Mouse (Mus musculus) hindbrain, embryonic 15.5 days (tissue): Measurements from ENCODE around the gene C1rb. TPM values are rescaled to one million over a fixed set of nuclear protein-coding genes. Genes with fewer than 3 reads are reported as not detected.
A peak's percentile ranks its signal among the peaks of the same experiment; 100 is the strongest.
"Not testable (repeated sequence)": the region's sequence is repeated elsewhere in the genome, so short reads cannot be mapped to it uniquely, and the experiment has no call there.

ENCODE experiments used
- ATAC-seq: fragments of 200-750 bp; cut with Nextera tagmentation; 2 replicates; pipeline ENCODE4 v1.8.0; 2017; ENCODE audit warnings: low read depth, moderate number of reproducible peaks, moderate TSS enrichment; ENCODE audit not compliant: low FRiP score
- H3K27ac ChIP-seq: fragments of 300-500 bp; sonication (generic); replicated peaks from 2 replicates; pipeline ENCODE4 v1.5.1; 2015; ENCODE audit warnings: mild to moderate bottlenecking, inconsistent platforms
- H3K27me3 ChIP-seq: fragments of 300-500 bp; sonication (generic); 2 replicates; pipeline ENCODE4 v1.6.1; 2015; ENCODE audit warnings: control low read depth, inconsistent platforms
- H3K36me3 ChIP-seq: fragments of 300-500 bp; sonication (generic); 2 replicates; pipeline ENCODE4 v1.6.1; 2015; ENCODE audit warnings: control low read depth, inconsistent platforms
- H3K4me1 ChIP-seq: fragments of 300-500 bp; sonication (generic); replicated peaks from 2 replicates; pipeline ENCODE4 v1.6.1; 2015; ENCODE audit warnings: control low read depth, inconsistent platforms
- H3K4me2 ChIP-seq: fragments of 300-500 bp; sonication (generic); 2 replicates; pipeline ENCODE4 v1.6.1; 2015; ENCODE audit warnings: moderate library complexity, mild to moderate bottlenecking, inconsistent platforms
- H3K4me3 ChIP-seq: fragments of 300-500 bp; sonication (generic); 2 replicates; pipeline ENCODE4 v1.5.1; 2015; ENCODE audit warnings: mild to moderate bottlenecking, inconsistent platforms
- H3K9ac ChIP-seq: fragments of 300-500 bp; sonication (generic); 2 replicates; pipeline ENCODE4 v1.6.1; 2015; ENCODE audit warnings: inconsistent platforms
- H3K9me3 ChIP-seq: fragments of 300-500 bp; sonication (generic); 2 replicates; pipeline ENCODE4 v1.6.1; 2016; ENCODE audit warnings: control low read depth, inconsistent platforms
- WGBS: fragments of 180-500 bp; shearing (Covaris S2); methylation state at CpG from one replicate; pipeline ENCODE4 v1.1.7; 2015; 5-methylcytosine and 5-hydroxymethylcytosine counted together
- polyA plus RNA-seq: library from polyadenylated mRNA; unstranded; fragments of >200 nt; fragmentation: Nextera tagmentation; extraction: Ambion mirVana; gene quantifications from 2 replicates; pipeline ENCODE4 v1.2.1, GENCODE M21; 2015

C1rb gene
- polyA plus RNA-seq, result not detected in 2 replicates

- no peak within 1 kb of the TSS for H3K27ac ChIP-seq
- ATAC-seq, result no peak
- 7% methylated on average over 8 of the region's 8 CpGs for WGBS
- no peaks in the 10 kb centered on the region for H3K27me3 ChIP-seq
- H3K4me1 ChIP-seq, result no peaks in the 10 kb centered on the region
- H3K9me3 ChIP-seq, result no peaks in the 10 kb centered on the region
- 0 out of 2 replicates have a peak within 1 kb of the TSS, but pooled peaks have one; percentile 30 for H3K4me2 ChIP-seq
- no peak within 1 kb of the TSS for H3K4me3 ChIP-seq
- H3K9ac ChIP-seq, result no peak within 1 kb of the TSS
- no peaks in the 10 kb centered on the region for H3K36me3 ChIP-seq
Observed at GRCm38 (mm10) chr6:124570026-124570425, at the start of gene C1rb. C1rb (plus strand) TSS chr6:124570294.

GRCm38 (mm10) chr6:124522082-124522481 lies 48.0 kb upstream of the C1rb start:
- H3K9me3 ChIP-seq, H3K9ac ChIP-seq, H3K27me3 ChIP-seq, H3K27ac ChIP-seq, H3K4me1 ChIP-seq, H3K4me3 ChIP-seq, H3K4me2 ChIP-seq, ATAC-seq, H3K36me3 ChIP-seq: not testable (repeated sequence)
- 65% methylated on average over 7 of the region's 7 CpGs for WGBS

DNA sequence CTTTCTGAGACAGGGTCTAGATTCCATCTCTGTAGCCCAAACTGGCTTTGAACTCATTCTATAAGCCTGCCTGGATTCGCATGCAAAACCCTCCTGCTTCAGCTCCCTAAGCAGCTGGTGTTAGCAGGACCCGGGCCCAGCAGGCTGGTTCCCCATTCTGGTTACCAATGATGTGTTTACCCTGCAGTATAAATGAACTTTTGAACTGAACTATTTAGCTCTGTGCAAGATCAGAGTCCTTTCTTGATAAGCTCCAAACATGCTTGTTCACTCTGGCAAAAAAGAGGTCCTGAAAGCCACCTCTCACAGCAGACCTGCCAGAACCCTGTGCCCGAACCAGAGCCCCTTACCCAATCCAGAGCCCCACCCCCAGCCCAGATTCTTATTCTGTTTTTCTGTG lies 42.2 kb upstream of the C1rb start:
- H3K9ac ChIP-seq, result no peak overlapping the region
- 82% methylated on average over 3 of the region's 3 CpGs for WGBS

DNA sequence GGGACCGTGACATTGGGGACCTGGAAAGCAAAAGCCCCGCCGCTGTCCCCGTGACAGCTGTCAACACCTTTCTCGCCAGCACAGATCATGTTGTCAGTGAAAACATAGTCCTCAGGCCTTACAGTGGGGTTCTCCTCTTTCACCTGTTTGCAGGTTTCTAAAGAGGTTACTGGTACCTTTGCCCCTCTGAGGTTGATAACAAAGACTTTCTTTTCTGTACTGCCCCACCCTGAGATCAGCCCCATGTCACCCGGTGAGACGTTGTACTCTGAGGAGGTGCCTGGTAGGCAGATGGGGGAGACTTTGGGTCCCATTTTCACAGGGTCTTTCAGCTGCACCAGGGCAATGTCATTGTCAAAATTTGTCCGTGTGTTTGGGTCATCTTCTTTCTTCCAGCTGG lies 39.0 kb upstream of the C1rb start:
- H3K27ac ChIP-seq, result no peak overlapping the region
- no peak for ATAC-seq
- H3K36me3 ChIP-seq, result no peaks in the 10 kb centered on the region
- no peak overlapping the region for H3K9ac ChIP-seq
- 90% methylated on average over 8 of the region's 8 CpGs for WGBS
- no peaks in the 10 kb centered on the region for H3K9me3 ChIP-seq
- no peak overlapping the region for H3K4me3 ChIP-seq
- no peaks in the 10 kb centered on the region for H3K27me3 ChIP-seq
- H3K4me2 ChIP-seq, result no peak overlapping the region
- no peaks in the 10 kb centered on the region for H3K4me1 ChIP-seq

More for the DNA sequence above, 42.2 kb upstream of the C1rb start:
- Histone ChIP-seq H3K4me3 (no peak overlapping the region), H3K27ac (no peak overlapping the region), H3K27me3 (no peaks in the 10 kb centered on the region), H3K4me1 (no peaks in the 10 kb centered on the region), H3K9me3 (no peaks in the 10 kb centered on the region), H3K4me2 (no peak overlapping the region), H3K36me3 (no peaks in the 10 kb centered on the region)
- no peak for ATAC-seq

GRCm38 (mm10) chr6:124536125-124536829 lies 33.8 kb upstream of the C1rb start:
- not testable (repeated sequence) for ATAC-seq, H3K4me2 ChIP-seq, H3K4me1 ChIP-seq, H3K36me3 ChIP-seq, H3K9ac ChIP-seq, H3K4me3 ChIP-seq, H3K9me3 ChIP-seq, H3K27ac ChIP-seq, H3K27me3 ChIP-seq
- 87% methylated on average over 8 of the region's 8 CpGs for WGBS

- H3K4me3 ChIP-seq, H3K9ac ChIP-seq, H3K27ac ChIP-seq, H3K9me3 ChIP-seq, H3K4me2 ChIP-seq, H3K27me3 ChIP-seq, ATAC-seq, H3K36me3 ChIP-seq, H3K4me1 ChIP-seq: not testable (repeated sequence)
- WGBS, result 85% methylated on average over 2 of the region's 2 CpGs
Observed at GRCm38 (mm10) chr6:124541176-124541575, 28.9 kb upstream of the C1rb start.

DNA sequence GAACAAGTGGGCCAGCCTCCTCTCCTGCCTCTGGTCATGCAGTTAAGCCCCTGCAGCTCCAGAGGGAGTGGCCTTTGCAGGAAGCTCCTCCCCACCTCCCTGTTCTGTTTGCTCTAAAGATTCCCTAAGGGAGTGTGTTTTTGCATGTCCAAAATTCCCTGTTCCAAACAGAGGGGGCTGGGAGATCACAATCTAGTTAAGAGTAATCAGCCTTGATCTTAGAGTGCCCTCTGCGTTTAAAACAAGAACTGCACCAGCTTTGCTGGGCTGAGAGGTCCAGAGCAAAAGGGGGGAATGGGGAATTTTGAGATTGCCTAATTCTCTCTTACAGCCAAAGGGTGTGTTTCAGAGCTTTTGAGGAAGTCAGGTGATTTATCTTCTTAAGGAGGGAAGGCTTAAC lies 27.8 kb upstream of the C1rb start, which contains the start of gene C1s1:
C1s1 (minus strand) TSS at position 76 of the 400 bp plus-strand sequence.
- not testable (repeated sequence) for H3K27me3 ChIP-seq, H3K9ac ChIP-seq, H3K4me1 ChIP-seq, H3K4me3 ChIP-seq, ATAC-seq, H3K27ac ChIP-seq, H3K4me2 ChIP-seq, H3K36me3 ChIP-seq, H3K9me3 ChIP-seq
- 8% methylated on average over 1 of the region's 1 CpGs for WGBS

DNA sequence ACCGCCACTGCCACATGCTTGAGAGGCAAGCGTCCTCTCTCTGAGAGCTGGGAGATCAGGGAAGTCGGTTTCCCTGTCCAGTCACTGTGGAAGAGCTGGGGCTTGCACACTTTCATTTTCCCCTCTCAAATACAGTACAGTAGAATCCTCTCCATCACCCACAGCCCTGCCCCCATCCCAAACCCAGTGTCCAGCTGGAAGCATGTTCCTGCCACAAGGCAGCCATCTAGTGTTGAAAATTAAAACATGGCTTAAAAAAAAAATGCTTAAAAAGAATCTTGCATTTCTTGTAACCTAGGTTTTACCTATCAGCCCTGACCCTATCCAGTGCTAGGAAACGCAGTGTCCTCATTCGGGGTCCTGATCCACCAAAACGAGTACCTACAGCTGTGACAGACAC lies 25.6 kb upstream of the C1rb start:
- Histone ChIP-seq H3K4me3 (no peak overlapping the region), H3K9ac (no peak overlapping the region), H3K9me3 (no peaks in the 10 kb centered on the region), H3K4me2 (no peak overlapping the region), H3K27me3 (no peaks in the 10 kb centered on the region), H3K36me3 (no peaks in the 10 kb centered on the region), H3K27ac (no peak overlapping the region), H3K4me1 (no peaks in the 10 kb centered on the region)
- 87% methylated on average over 6 of the region's 6 CpGs for WGBS
- ATAC-seq, result no peak

GRCm38 (mm10) chr6:124545425-124545824 lies 24.7 kb upstream of the C1rb start:
- Histone ChIP-seq H3K27ac (no peak overlapping the region), H3K9ac (no peak overlapping the region), H3K4me1 (no peaks in the 10 kb centered on the region), H3K9me3 (no peaks in the 10 kb centered on the region), H3K36me3 (no peaks in the 10 kb centered on the region), H3K4me2 (no peak overlapping the region), H3K4me3 (no peak overlapping the region), H3K27me3 (no peaks in the 10 kb centered on the region)
- 87% methylated on average over 2 of the region's 2 CpGs for WGBS
- ATAC-seq, result no peak

GRCm38 (mm10) chr6:124547979-124548378 lies 22.1 kb upstream of the C1rb start:
- not testable (repeated sequence) for H3K4me3 ChIP-seq, ATAC-seq, H3K27ac ChIP-seq, H3K27me3 ChIP-seq, H3K9ac ChIP-seq, H3K36me3 ChIP-seq, H3K4me1 ChIP-seq, H3K4me2 ChIP-seq, H3K9me3 ChIP-seq
- 100% methylated on average over 2 of the region's 3 CpGs for WGBS

DNA sequence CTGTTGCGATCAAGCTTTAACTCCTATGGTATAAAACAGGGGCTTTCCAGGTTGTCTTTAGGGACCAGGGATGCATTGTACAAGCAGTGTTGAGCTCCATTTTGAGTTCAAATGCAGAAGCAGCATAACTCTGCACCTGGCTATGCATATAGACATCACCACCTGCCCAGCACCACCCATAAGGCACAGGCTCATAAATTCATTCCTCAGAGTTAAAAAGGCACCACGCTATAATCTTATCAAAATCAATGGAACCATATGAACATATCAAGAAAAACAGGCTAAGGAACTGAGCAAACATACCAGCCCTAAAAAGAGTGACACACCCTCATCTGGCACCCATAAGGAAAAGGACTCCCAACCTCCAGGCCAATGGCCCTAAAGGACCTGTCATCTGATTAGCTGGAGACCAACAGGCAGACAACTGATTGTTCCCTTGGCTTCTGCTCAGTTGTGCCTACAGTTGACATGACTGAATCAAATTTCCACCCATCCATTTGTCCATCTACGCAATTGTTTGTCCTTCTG lies 21.0 kb upstream of the C1rb start:
- no peak for ATAC-seq

GRCm38 (mm10) chr6:124552766-124553165 lies 17.3 kb upstream of the C1rb start:
- H3K9ac ChIP-seq, result no peak overlapping the region
- H3K4me2 ChIP-seq, result no peak overlapping the region
- WGBS, result 68% methylated on average over 22 of the region's 22 CpGs
- no peak for ATAC-seq
- H3K27ac ChIP-seq, result no peak overlapping the region
- H3K4me1 ChIP-seq, result no peaks in the 10 kb centered on the region
- peaks cover 3% of the 10 kb centered on the region; the same call in 1 of the 2 replicates for H3K9me3 ChIP-seq
- H3K27me3 ChIP-seq, result no peaks in the 10 kb centered on the region
- no peaks in the 10 kb centered on the region for H3K36me3 ChIP-seq
- no peak overlapping the region for H3K4me3 ChIP-seq

More for the DNA sequence above, 21.0 kb upstream of the C1rb start:
- Histone ChIP-seq H3K4me2 (no peak overlapping the region), H3K9ac (no peak overlapping the region), H3K36me3 (no peaks in the 10 kb centered on the region), H3K4me1 (no peaks in the 10 kb centered on the region), H3K27ac (no peak overlapping the region), H3K9me3 (peaks cover 3% of the 10 kb centered on the region; the same call in 1 of the 2 replicates), H3K4me3 (no peak overlapping the region), H3K27me3 (no peaks in the 10 kb centered on the region)
- 85% methylated on average over 3 of the region's 3 CpGs for WGBS

DNA sequence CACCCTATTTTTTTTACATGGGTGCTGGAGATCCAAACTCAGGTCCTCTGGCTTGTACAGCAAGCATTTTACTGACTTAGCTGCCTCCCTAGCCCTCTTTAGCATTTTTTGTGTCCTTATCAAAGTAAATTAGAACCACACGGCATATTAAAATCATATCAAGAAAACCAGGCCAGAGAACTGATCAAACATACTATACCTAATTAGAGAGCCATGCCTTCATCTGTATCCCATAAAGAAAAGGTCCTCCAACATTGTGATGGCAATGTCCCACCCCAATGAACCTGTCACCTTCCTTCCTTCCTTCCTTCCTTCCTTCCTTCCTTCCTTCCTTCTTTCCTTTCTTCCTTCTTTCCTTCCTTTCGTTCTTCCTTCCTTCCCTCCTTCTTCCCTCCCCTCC lies 14.1 kb upstream of the C1rb start:
- H3K9me3 ChIP-seq, H3K36me3 ChIP-seq, H3K4me3 ChIP-seq, H3K4me2 ChIP-seq, H3K4me1 ChIP-seq, H3K27me3 ChIP-seq, H3K27ac ChIP-seq, H3K9ac ChIP-seq, ATAC-seq: not testable (repeated sequence)
- 76% methylated on average over 2 of the region's 2 CpGs for WGBS
